Mouse (Mus musculus) stomach, embryonic 15.5 days (tissue): ENCODE measurements at regions not wholly inside any gene's neighbourhood (a gene's known extent, or its start where the extent isn't known, plus 50 kb on each side); places are given as distances from the start of the nearest gene placed in this dataset.

Experiments used
- ATAC-seq: fragments of 200-750 bp; cut with Nextera tagmentation; 2 replicates; pipeline ENCODE4 v1.8.0; 2017; ENCODE audit warnings: low read depth, moderate number of reproducible peaks, moderate TSS enrichment; ENCODE audit not compliant: insufficient read depth, low FRiP score
- H3K27ac ChIP-seq: fragments of 300-500 bp; sonication (generic); 2 replicates; pipeline ENCODE4 v1.5.1; 2015; ENCODE audit warnings: mild to moderate bottlenecking, inconsistent platforms
- H3K27me3 ChIP-seq: fragments of 300-500 bp; sonication (generic); replicated peaks from 2 replicates; pipeline ENCODE4 v1.6.1; 2015; ENCODE audit warnings: inconsistent platforms
- H3K36me3 ChIP-seq: fragments of 300-500 bp; sonication (generic); 2 replicates; pipeline ENCODE4 v1.6.1; 2015; ENCODE audit warnings: inconsistent platforms
- H3K4me1 ChIP-seq: fragments of 300-500 bp; sonication (generic); 2 replicates; pipeline ENCODE4 v1.6.1; 2015; ENCODE audit warnings: inconsistent platforms
- H3K4me2 ChIP-seq: fragments of 300-500 bp; sonication (generic); 2 replicates; pipeline ENCODE4 v1.6.1; 2015; ENCODE audit warnings: mild to moderate bottlenecking, inconsistent platforms
- H3K4me3 ChIP-seq: fragments of 300-500 bp; sonication (generic); replicated peaks from 2 replicates; pipeline ENCODE4 v1.5.1; 2015; ENCODE audit warnings: inconsistent platforms
- H3K9ac ChIP-seq: fragments of 300-500 bp; sonication (generic); 2 replicates; pipeline ENCODE4 v1.6.1; 2015; ENCODE audit warnings: inconsistent platforms
- H3K9me3 ChIP-seq: fragments of 300-500 bp; sonication (generic); 2 replicates; pipeline ENCODE4 v1.6.1; 2016; ENCODE audit warnings: inconsistent platforms
- WGBS: fragments of 180-500 bp; shearing (Covaris S2); methylation state at CpG from one replicate; pipeline ENCODE4 v1.1.7; 2015; 5-methylcytosine and 5-hydroxymethylcytosine counted together

DNA sequence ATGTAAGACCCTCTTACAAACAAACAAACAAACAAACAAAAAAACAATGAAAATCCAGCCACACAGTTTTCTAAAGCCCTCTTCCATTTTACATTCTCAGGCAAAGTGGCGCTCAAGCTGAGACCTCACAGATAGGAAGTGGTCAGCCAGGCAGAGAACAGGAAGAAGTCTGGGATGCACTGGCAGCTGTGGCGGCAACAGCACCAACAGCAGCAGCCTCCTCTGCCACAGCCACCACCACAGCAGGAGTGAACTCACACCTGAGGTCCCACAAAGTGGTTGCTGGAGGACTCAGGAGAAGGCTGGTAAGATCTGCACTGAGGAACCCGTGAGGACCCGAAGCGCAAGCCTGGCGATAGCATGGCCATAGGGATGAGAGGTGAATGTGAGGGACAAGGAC is 156.3 kb downstream of the Grm4 start:
- H3K4me2 ChIP-seq, result no peak overlapping the region
- no peaks in the 10 kb centered on the region for H3K36me3 ChIP-seq
- no peak overlapping the region for H3K4me3 ChIP-seq
- H3K4me1 ChIP-seq, result no peaks in the 10 kb centered on the region
- no peak overlapping the region for H3K27ac ChIP-seq
- H3K27me3 ChIP-seq, result no peaks in the 10 kb centered on the region
- ATAC-seq, result no peak
- H3K9me3 ChIP-seq, result no peaks in the 10 kb centered on the region
- H3K9ac ChIP-seq, result no peak overlapping the region
- WGBS, result 92% methylated on average over 6 of the region's 6 CpGs

DNA sequence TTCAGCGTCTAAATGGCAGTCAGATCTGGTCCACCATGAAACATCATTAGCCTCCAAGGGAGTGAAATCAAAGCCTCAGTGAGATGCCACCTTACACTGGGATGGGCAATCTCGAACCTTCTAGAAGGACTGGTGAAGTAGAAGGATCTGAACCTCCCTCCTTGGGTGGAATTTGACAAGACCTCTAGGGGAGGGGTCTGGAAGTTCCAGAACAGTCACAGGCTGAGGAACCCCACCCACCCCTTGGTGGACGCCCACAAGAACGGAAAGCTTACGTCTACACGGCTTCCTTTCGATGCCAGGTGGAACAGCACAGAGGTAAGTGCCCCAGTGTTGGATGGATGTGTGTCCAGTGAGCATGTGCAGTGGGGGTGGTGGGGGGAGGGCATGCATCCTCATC is 156.9 kb downstream of the Grm4 start:
- no peak overlapping the region for H3K4me2 ChIP-seq
- no peak overlapping the region for H3K4me3 ChIP-seq
- no peaks in the 10 kb centered on the region for H3K27me3 ChIP-seq
- no peaks in the 10 kb centered on the region for H3K4me1 ChIP-seq
- no peak for ATAC-seq
- H3K36me3 ChIP-seq, result no peaks in the 10 kb centered on the region
- WGBS, result 82% methylated on average over 7 of the region's 7 CpGs
- no peak overlapping the region for H3K27ac ChIP-seq
- H3K9me3 ChIP-seq, result no peaks in the 10 kb centered on the region
- H3K9ac ChIP-seq, result no peak overlapping the region

DNA sequence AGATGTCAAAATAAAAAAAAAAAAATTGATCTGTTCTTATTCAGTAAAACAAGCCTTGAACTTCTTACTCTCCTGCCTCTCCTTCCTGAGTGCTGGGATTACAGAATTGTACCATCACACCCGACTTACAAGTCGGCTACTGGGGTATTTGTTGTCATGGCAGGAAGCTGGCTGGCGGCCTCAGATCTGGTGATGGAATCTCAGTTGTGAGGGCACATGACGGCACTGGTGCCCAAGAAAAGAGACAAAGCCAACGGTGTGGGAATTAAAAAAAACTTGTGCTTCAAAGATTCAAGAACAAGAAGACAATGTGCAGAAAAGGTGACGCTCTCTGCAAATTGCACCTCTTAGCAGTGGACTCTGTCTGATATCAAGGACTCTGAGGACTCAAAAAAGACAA is 157.3 kb downstream of the Grm4 start:
- Histone ChIP-seq H3K36me3 (no peaks in the 10 kb centered on the region), H3K9ac (no peak overlapping the region), H3K4me2 (no peak overlapping the region), H3K4me1 (no peaks in the 10 kb centered on the region), H3K27ac (no peak overlapping the region), H3K27me3 (no peaks in the 10 kb centered on the region), H3K9me3 (no peaks in the 10 kb centered on the region), H3K4me3 (no peak overlapping the region)
- WGBS, result 74% methylated on average over 6 of the region's 6 CpGs
- no peak for ATAC-seq

DNA sequence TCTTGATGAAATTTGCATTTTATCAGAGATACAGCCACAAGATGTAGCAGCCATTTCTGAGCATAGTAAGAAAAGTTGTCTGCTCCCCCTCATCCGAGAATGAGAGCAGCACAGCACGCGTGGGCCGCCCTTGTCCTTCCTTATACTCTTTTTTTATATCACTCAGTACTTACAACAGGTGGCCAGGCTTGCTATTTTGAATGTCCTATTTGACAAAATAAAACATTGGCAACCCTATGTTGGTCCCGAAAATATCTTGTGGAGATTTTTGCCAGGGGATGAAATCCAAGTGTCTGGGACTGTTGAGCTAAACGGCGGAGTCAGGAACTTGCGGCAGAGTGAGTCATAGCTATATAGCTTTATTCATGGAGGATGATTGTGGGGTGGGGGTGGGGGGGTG is 158.0 kb upstream of the Lemd2 start:
- H3K27ac ChIP-seq, result no peak overlapping the region
- no peaks in the 10 kb centered on the region for H3K27me3 ChIP-seq
- WGBS, result 83% methylated on average over 8 of the region's 8 CpGs
- no peaks in the 10 kb centered on the region for H3K36me3 ChIP-seq
- ATAC-seq, result no peak
- no peak overlapping the region for H3K4me3 ChIP-seq
- H3K4me2 ChIP-seq, result no peak overlapping the region
- H3K9ac ChIP-seq, result no peak overlapping the region
- no peaks in the 10 kb centered on the region for H3K9me3 ChIP-seq
- H3K4me1 ChIP-seq, result no peaks in the 10 kb centered on the region

DNA sequence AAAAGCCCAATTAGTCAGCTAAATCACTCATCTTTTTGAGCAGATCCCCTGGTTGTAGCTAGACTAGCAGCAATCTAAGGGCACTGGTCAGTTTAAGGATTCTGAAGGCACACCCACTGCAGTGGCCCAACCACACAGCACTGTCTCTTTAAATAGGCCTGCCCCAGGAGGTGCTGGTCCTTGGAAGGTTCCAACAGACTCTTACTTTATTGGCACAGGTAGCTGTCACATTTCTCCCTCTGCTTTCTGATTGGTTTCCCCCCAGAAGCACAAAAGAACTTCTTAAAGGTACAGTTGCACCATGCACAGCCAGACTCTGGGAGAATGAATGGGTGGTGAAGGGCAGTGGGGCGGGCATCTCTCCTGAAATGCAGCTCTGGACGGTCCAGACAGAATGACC is 157.1 kb upstream of the Lemd2 start:
- Histone ChIP-seq H3K36me3 (no peaks in the 10 kb centered on the region), H3K27ac (no peak overlapping the region), H3K4me1 (no peaks in the 10 kb centered on the region), H3K9ac (no peak overlapping the region), H3K4me2 (no peak overlapping the region), H3K4me3 (no peak overlapping the region), H3K9me3 (no peaks in the 10 kb centered on the region), H3K27me3 (no peaks in the 10 kb centered on the region)
- ATAC-seq, result no peak
- 70% methylated on average over 2 of the region's 2 CpGs for WGBS

DNA sequence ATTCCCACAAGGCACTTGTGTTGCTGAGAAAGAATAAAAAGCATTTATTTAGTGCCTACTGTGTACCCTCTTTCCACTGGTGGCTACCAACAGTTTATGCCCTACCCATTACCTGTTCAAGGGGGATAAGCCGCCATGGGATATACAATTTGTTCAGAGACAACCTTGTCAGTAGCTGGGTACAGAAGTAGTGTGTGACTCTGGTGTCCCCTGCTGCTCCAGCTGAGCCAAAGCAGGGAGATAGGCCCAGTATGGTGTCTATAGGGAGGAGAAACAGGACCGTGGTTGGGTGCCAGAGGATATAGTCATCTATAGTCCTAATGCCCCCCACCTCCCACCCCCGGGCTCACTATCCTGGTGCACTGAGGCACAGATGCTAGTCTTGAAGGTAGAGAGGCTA is 152.6 kb upstream of the Lemd2 start:
- 84% methylated on average over 3 of the region's 3 CpGs for WGBS
- ATAC-seq, result no peak

DNA sequence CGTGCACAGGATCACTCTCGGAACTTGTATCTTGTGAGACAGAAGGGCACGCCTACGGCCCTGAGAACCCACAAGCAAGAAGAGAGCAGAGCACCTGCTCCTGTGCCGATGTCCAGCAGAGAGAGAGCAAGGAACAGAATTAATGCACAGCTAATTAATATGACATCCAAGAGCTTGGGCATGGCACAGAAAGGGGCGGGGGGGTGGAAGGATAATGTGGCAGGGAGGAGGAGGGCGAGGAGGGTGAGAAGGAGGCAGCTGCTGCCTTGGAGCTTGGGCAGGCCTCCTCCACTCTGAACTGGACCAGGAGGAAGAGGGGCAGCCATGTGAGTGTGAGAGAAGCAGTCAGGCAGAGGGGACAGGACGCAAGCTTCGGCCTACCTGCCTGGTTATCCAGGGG is 151.4 kb upstream of the Lemd2 start:
- no peaks in the 10 kb centered on the region for H3K9me3 ChIP-seq
- no peaks in the 10 kb centered on the region for H3K27me3 ChIP-seq
- no peak overlapping the region for H3K9ac ChIP-seq
- H3K36me3 ChIP-seq, result no peaks in the 10 kb centered on the region
- no peak for ATAC-seq
- no peak overlapping the region for H3K4me3 ChIP-seq
- H3K4me2 ChIP-seq, result no peak overlapping the region
- H3K27ac ChIP-seq, result no peak overlapping the region
- H3K4me1 ChIP-seq, result no peaks in the 10 kb centered on the region
- WGBS, result 91% methylated on average over 9 of the region's 9 CpGs

More for the DNA sequence above, 152.6 kb upstream of the Lemd2 start:
- H3K9ac ChIP-seq, result no peak overlapping the region
- no peak overlapping the region for H3K27ac ChIP-seq
- H3K36me3 ChIP-seq, result no peaks in the 10 kb centered on the region
- H3K4me1 ChIP-seq, result no peaks in the 10 kb centered on the region
- no peak overlapping the region for H3K4me3 ChIP-seq
- no peaks in the 10 kb centered on the region for H3K9me3 ChIP-seq
- no peak overlapping the region for H3K4me2 ChIP-seq
- H3K27me3 ChIP-seq, result no peaks in the 10 kb centered on the region

DNA sequence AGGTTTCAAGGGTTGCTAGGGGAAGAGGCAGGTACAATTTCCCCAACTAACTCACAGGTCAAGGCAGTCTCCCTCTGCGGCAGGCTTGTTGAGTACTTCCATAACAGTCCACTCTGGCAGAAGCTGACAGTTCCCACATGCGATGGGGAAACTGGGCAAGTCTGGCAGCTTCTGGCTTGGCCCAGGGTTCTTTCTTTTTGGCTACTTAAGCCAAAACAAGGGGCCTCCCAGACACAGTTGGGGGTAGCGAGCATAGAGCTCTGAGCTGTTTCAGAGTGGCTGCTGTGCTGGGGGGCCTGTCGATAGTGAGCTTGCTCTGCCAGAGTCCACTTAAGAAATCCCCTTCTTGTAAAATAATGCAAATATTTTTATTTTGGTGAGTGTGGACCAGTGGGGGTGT is 150.8 kb upstream of the Lemd2 start:
- 94% methylated on average over 4 of the region's 4 CpGs for WGBS
- Histone ChIP-seq H3K4me2 (no peak overlapping the region), H3K27ac (no peak overlapping the region), H3K9ac (no peak overlapping the region), H3K4me1 (no peaks in the 10 kb centered on the region), H3K27me3 (no peaks in the 10 kb centered on the region), H3K9me3 (no peaks in the 10 kb centered on the region), H3K36me3 (no peaks in the 10 kb centered on the region), H3K4me3 (no peak overlapping the region)
- ATAC-seq, result no peak

DNA sequence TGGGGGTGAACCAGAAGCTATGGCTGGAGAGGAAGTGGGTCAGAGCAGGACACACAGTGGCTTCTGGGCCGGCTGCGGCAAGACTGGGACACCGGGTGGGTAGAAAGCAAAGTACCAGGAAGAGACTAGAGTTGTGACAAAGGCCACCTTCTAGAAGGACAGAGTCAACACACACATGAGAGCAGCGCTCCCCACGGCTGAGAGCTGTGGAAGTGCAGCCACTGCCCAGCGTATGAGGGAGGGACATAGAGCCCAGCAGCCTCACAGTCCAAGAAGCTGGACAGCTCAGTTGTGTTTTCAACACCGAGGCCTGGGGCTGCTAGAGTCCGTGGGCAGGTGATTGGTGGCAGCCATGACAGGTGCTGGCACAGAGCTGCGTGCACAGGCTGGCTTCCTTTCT is 145.6 kb upstream of the Lemd2 start:
- 86% methylated on average over 9 of the region's 9 CpGs for WGBS
- H3K27ac ChIP-seq, result no peak overlapping the region
- ATAC-seq, result peak; percentile 14; the same call in 1 of the 2 replicates

DNA sequence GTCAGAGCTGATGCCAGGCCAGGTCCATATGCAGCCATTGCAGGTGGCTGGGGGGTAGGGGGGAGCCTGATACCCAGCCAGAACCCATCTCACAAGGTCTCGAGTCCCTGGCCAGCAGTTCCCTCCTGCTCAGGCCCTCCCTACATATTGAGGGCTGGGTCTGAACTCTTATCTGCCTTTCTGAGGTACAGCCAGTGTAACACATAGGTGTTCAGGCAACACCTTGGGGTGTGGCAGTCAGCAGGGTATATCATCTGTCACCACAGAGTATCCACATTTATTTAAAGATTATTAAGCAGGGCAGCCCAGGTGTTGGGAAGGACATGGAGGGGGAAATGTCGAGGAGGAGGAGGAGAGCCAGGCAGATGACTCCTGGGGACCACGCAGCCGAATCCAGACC is 145.2 kb upstream of the Lemd2 start:
- Histone ChIP-seq H3K9ac (no peak overlapping the region), H3K27me3 (no peaks in the 10 kb centered on the region), H3K4me2 (no peak overlapping the region), H3K4me3 (no peak overlapping the region), H3K36me3 (no peaks in the 10 kb centered on the region), H3K4me1 (no peaks in the 10 kb centered on the region), H3K27ac (no peak overlapping the region), H3K9me3 (no peaks in the 10 kb centered on the region)
- ATAC-seq, result peak; percentile 47; the same call in 1 of the 2 replicates
- WGBS, result 79% methylated on average over 4 of the region's 4 CpGs

More for the DNA sequence above, 145.6 kb upstream of the Lemd2 start:
- Histone ChIP-seq H3K36me3 (no peaks in the 10 kb centered on the region), H3K4me2 (no peak overlapping the region), H3K9ac (no peak overlapping the region), H3K27me3 (no peaks in the 10 kb centered on the region), H3K9me3 (no peaks in the 10 kb centered on the region), H3K4me3 (no peak overlapping the region), H3K4me1 (no peaks in the 10 kb centered on the region)

DNA sequence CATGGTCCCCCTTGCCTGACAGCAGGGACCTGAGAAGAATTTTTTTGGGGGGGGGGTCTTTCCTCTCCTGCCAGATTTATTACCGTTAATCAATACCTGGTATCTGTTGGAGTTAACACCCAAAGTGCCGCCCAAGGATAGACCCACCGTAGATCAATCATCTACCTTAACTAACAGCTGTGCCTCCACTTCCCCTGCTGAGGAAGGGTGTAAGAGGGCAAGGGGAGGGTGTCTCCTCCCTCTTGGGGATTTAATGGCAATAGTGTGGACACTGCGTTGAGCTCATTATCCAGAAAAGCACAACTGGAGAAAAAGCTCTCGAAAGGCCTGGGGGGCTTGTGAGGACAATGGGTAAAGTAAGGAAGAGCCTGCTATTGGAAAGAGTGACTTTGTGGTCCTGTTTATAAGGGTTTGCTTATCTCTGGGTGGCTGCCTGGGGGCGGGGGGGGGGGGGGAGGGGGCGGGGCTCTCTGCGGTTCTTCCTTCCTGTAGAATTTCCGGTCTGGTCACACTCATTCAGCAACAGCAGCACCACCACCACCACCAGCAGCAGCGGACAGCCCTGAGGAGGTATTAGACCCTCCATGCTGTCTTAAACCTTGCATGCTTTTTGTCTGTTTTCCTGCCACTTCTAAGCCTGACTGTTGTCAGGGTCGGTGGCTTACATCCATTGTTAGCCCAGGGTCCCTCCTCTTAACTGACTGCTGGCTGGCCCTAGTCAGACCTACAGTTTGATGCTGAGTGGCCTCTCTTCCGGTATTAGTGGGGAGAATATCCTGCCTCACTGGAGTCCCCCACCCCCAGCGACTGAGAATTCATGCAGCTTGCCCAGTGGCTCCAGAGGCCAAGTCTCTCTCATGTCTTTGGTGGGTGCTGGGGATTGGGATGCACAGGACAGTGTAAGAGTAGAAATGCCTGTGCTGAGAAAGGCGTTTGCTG is 138.0 kb upstream of the Lemd2 start:
- H3K27me3 ChIP-seq, result no peaks in the 10 kb centered on the region
- 50% methylated on average over 11 of the region's 14 CpGs for WGBS
- no peaks in the 10 kb centered on the region for H3K9me3 ChIP-seq
- no peak overlapping the region for H3K27ac ChIP-seq
- no peaks in the 10 kb centered on the region for H3K36me3 ChIP-seq
- H3K4me1 ChIP-seq, result no peaks in the 10 kb centered on the region
- no peak overlapping the region for H3K9ac ChIP-seq
- H3K4me2 ChIP-seq, result peak overlapping the region; percentile 8; the same call in 1 of the 2 replicates
- H3K4me3 ChIP-seq, result no peak overlapping the region
- no peak for ATAC-seq

DNA sequence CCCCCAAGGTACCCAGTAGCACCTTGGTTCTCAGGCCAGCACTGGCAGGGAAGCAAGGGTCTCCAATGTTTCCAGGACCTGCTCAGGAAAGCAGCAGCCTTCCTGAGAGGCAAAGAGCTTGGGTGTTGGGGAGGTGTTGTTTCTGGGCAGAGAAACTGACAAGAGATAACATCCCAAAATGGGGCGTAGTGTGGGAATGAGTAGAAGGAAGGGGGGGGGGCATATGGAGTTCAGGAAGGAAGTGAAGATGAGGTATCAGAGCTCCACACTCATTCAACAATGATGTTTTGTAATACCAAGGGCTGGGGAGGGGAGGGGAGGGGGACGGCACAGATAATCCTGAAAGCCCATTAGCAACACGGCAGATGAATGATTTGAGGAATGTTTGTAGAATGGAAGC is 135.6 kb upstream of the Lemd2 start:
- Histone ChIP-seq H3K4me3 (no peak overlapping the region), H3K36me3 (no peaks in the 10 kb centered on the region), H3K4me2 (no peak overlapping the region), H3K9ac (no peak overlapping the region), H3K27ac (no peak overlapping the region), H3K27me3 (no peaks in the 10 kb centered on the region), H3K4me1 (0 out of 2 replicates have a peak, but pooled peaks cover 6% of the 10 kb centered on the region), H3K9me3 (no peaks in the 10 kb centered on the region)
- no peak for ATAC-seq
- 50% methylated on average over 3 of the region's 3 CpGs for WGBS
